Mouse (Mus musculus): Measurements from ENCODE around the gene Shld2.

DNA sequence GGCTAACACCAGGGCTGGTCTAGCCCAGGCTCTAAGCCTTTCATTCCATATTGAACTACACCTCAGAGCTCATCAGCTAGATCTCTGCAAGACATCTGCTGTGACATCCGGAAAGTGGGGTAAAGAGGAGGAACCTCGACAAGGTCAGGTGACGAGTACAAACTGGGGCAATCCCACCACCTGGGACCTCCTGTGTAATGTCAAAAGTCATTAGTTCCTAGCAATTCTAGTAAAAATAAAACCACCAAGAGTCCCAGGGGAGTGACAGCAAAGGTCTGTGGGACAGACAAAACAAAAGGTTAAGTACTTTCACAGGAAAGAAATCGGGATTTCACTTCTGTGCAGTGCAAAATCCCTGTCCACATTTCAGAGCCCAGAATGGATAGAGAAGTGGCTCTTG, 116.4 kb downstream of the Shld2 start:
- TF ChIP-seq CTCF (IDR thresholded peaks at IDR 0.05; ENCODE audit: low read depth) (no peak), EP300 (IDR thresholded peaks at IDR 0.05; ENCODE audit: low read depth) (no peak)
